Mouse (Mus musculus) macrophage (primary cell): ENCODE results near the gene Nr2c2. TPM values are rescaled to one million over a fixed set of nuclear protein-coding genes. Genes with fewer than 3 reads are reported as not detected.
A peak's percentile ranks its signal among the peaks of the same experiment; 100 is the strongest.

Experiments
- H3K27ac ChIP-seq: fragments of 350-480 bp; formaldehyde crosslinking; 2 replicates; pipeline ENCODE4 v1.9.0; 2021
- H3K36me3 ChIP-seq: fragments of 350-480 bp; formaldehyde crosslinking; 2 replicates; pipeline ENCODE4 v1.9.0; 2021; ENCODE audit errors: inconsistent target
- H3K4me3 ChIP-seq: fragments of 350-480 bp; formaldehyde crosslinking; 2 replicates; pipeline ENCODE4 v1.9.0; 2021; ENCODE audit errors: inconsistent target
- H3K79me2 ChIP-seq: fragments of 350-480 bp; formaldehyde crosslinking; 2 replicates; pipeline ENCODE4 v1.9.0; 2021; ENCODE audit errors: inconsistent target
- WGBS: methylation state at CpG from one replicate; pipeline ENCODE4 v1.1.7; 2026; ENCODE audit warnings: inconsistent platforms; ENCODE audit not compliant: missing documents; 5-methylcytosine and 5-hydroxymethylcytosine counted together
- polyA plus RNA-seq: library from polyadenylated mRNA; stranded (reverse); fragments of 250-400 nt; gene quantifications from 3 replicates; pipeline ENCODE4 v1.2.4, GENCODE M21; 2018; ENCODE audit warnings: inconsistent platforms

Nr2c2 gene
- polyA plus RNA-seq, 1 experiment from 2014 or later = 8.7 TPM

DNA sequence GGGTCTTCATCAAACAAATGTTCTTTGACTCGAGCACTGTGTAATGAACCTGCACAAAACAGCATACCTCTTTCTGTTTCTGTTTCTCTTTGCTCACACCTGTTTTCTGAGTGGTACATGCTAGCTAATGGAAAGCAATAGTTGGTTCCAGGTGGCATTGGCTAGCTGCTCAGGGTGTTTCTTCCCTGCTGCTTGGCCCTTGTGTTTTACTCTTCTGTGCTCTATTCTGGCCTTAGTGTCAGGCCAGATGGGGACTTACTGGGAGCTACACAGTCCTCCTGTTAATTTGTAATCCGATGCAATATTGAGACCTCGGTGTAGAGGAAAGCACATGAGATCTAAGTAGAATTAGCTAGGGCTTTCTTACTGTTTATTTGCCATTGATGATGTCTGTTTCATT is 67.6 kb downstream of the Nr2c2 start:
- H3K27ac ChIP-seq = no peak overlapping the region
- 94% methylated on average over 3 of the region's 3 CpGs for WGBS
- H3K36me3 ChIP-seq = peaks cover 99% of the 10 kb centered on the region
- H3K4me3 ChIP-seq = no peak overlapping the region
- no peaks in the 10 kb centered on the region for H3K79me2 ChIP-seq

DNA sequence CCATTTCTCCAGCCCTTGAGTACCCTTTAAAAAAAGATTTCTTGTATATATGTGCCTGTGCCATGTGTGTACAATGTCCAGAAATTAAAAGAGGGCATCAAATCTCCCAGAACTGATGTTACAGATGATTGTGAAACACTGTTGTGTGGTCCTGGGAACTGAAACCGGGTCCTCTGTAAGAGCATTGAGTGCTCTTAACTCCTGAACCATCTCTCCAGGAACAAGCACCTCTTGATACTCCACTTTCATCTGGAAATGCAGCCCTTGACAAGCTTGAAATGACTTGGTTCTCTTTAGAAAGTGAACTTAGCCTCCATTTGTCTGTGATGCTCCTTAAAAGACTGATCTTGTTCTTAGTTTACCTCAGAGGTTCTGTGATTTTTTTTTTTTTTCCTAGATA is 71.5 kb downstream of the Nr2c2 start:
- Histone ChIP-seq H3K27ac (no peak overlapping the region), H3K79me2 (no peaks in the 10 kb centered on the region), H3K4me3 (no peak overlapping the region), H3K36me3 (peaks cover 93% of the 10 kb centered on the region)
- 38% methylated on average over 1 of the region's 1 CpGs for WGBS

DNA sequence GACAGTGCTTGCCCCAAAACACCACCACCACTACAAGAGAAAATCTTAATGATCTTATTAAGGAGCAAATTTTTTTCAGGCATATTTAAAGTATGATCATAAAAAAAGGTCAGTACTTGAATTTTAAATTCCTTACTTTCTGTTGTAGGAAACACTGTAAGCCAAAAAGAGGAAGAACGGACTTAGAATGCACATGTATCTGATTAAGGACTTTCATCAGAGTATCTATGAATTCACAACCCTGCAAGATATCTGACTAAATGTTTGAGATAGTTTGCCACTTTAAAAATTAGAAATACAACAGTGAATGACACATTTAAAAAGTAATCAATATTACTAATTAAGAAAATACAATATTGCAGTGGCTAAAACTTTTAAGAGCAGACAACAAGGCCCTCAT is 85.3 kb downstream of the Nr2c2 start:
- WGBS = 77% methylated on average over 1 of the region's 1 CpGs
- H3K27ac ChIP-seq = no peak overlapping the region
- no peak overlapping the region for H3K4me3 ChIP-seq
- peaks cover 34% of the 10 kb centered on the region for H3K36me3 ChIP-seq
- H3K79me2 ChIP-seq = peaks cover 18% of the 10 kb centered on the region; the same call in 1 of the 2 replicates

DNA sequence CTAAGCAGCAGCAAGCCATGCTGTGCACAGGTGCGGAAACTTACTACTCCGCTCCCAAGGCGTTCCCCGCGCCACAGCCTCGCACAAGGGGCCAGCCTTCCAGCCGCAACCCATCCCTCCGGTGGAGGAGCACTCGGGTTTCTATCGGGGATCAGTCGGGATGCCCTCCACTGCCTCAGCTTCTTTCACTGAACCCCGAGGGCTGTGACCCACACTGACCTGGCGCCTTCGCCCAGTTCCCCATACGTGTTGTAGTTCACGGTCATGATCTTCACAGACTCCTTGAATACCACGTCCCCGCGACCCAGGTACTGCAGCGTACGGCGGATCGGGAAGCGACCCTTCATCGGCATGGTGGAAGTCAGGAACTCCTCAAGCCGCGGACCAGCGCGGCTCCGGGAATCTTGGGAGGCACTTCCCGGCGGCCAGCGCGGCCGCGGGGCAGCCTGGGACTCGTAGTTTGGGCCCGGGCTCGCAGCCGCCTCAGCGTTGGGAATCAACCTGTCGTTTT is 92.5 kb downstream of the Nr2c2 start, which contains the start of gene Mrps25:
Gene Mrps25 (minus strand): TSS at position 413 of the 511 bp plus-strand sequence.
- Histone ChIP-seq H3K27ac (peak within 1 kb of the TSS; percentile 38; the same call in 1 of the 2 replicates), H3K36me3 (peaks cover 2% of the 10 kb centered on the region), H3K79me2 (peaks cover 40% of the 10 kb centered on the region), H3K4me3 (peak within 1 kb of the TSS; percentile 99)
- WGBS = 1% methylated on average over 42 of the region's 42 CpGs

GRCm38 (mm10) chr6:92184178-92184577 is 93.0 kb downstream of the Nr2c2 start:
- 0 out of 2 replicates have a peak overlapping the region, but pooled peaks have one; percentile 24 for H3K27ac ChIP-seq
- peaks cover 7% of the 10 kb centered on the region for H3K36me3 ChIP-seq
- WGBS = 6% methylated on average over 10 of the region's 10 CpGs
- H3K79me2 ChIP-seq = peaks cover 40% of the 10 kb centered on the region
- H3K4me3 ChIP-seq = peak overlapping the region; percentile 99

GRCm38 (mm10) chr6:92199414-92199813 is 108.2 kb downstream of the Nr2c2 start:
- H3K27ac ChIP-seq = peak overlapping the region; percentile 52
- no peaks in the 10 kb centered on the region for H3K79me2 ChIP-seq
- peaks cover 53% of the 10 kb centered on the region for H3K36me3 ChIP-seq
- no peak overlapping the region for H3K4me3 ChIP-seq
- WGBS = 51% methylated on average over 8 of the region's 8 CpGs

DNA sequence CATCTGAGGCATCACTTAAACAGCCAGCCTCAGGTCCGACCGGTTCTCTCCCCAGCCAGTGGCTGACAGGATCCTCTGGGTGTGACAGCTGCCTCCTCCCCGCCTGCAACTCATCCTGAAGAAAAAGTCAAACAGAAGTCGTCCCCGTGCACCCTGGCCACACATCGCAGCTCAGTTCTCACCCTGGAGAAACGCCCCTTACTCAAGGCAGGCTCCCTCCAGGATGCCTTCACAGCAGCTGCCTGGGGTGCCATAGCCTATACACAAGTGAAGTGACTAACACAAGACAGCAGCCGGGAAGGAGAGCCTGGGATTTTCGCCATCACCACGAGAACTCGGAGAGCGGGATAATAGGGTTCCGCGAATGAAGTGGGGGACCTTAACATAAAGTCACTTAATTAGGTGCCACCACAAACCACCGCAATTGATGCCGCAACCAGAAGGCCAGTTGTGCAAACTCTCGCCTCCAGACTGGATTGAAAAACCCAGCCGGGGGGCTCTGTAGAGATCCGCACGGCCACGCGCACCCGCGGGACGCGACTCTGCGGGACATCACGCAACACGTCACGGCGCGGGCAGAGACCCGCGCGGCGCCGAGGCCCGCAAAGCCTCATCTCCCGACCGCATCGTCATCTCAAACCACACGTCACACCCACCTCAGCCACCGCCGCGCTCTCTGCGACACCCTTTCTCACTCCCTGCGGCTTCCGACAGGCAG is 123.0 kb downstream of the Nr2c2 start:
- Histone ChIP-seq H3K27ac (peak overlapping the region; percentile 34; the same call in 1 of the 2 replicates), H3K36me3 (no peaks in the 10 kb centered on the region), H3K79me2 (peaks cover 46% of the 10 kb centered on the region), H3K4me3 (peak overlapping the region; percentile 90)
- WGBS = 1% methylated on average over 46 of the region's 48 CpGs

DNA sequence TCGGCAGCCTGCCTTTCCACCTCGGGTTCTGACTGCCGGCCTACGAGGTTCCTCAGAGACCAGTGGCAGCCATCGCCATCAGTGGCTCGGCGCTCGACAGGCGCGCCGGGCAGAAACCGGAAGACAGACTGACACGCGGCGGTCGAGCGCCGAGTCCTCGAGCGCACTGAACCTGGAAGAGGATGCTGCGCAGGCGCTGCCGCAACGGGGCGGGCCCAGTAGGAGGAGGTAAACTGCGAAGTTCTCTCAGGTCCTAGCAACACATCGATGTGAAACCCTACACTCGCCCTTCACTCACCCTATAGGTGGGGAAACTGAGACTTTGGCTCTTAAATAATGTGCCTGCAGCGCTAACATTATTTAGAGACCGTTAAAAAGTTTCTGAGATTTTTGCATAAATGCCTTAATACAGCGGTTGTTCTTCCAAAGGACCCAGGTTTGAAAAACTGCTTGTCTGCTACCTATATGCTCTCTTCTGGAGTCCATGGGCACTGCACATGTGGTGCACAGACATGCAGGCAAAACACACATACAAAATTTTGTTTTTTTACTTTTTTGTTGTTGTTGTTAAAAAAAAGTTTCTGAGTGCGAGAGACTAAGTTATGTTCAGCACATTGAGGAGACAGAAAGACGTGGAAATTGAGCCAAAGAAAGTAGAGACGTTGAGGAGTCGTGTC is 123.7 kb downstream of the Nr2c2 start, which contains the start of gene Rbsn:
Gene Rbsn (minus strand): TSS at position 153 of the 677 bp plus-strand sequence.
- H3K27ac ChIP-seq = peak within 1 kb of the TSS; percentile 34; the same call in 1 of the 2 replicates
- no peaks in the 10 kb centered on the region for H3K36me3 ChIP-seq
- H3K79me2 ChIP-seq = peaks cover 45% of the 10 kb centered on the region
- 11% methylated on average over 35 of the region's 35 CpGs for WGBS
- H3K4me3 ChIP-seq = peak within 1 kb of the TSS; percentile 90

DNA sequence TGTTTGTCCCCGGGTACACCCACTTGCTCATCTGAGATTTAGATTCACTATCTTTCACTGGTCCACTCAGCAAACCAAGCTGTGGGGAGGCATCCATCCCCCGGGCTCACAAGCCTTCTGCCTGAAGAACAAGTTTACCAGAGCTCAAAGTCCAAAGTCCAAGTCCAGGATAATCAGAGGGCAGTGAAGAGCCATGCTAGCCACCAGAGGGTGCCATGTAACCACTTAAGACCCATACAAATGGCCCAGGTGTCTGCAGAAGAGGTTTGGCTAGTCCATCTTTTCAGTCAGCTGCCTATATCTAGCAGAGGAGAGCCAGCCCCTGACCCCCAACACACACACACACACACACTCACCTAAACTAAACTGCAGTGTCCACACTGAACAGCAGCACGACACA is 128.3 kb downstream of the Nr2c2 start:
- peaks cover 2% of the 10 kb centered on the region; the same call in 1 of the 2 replicates for H3K79me2 ChIP-seq
- H3K4me3 ChIP-seq = no peak overlapping the region
- 50% methylated on average over 3 of the region's 3 CpGs for WGBS
- H3K27ac ChIP-seq = no peak overlapping the region
- no peaks in the 10 kb centered on the region for H3K36me3 ChIP-seq

DNA sequence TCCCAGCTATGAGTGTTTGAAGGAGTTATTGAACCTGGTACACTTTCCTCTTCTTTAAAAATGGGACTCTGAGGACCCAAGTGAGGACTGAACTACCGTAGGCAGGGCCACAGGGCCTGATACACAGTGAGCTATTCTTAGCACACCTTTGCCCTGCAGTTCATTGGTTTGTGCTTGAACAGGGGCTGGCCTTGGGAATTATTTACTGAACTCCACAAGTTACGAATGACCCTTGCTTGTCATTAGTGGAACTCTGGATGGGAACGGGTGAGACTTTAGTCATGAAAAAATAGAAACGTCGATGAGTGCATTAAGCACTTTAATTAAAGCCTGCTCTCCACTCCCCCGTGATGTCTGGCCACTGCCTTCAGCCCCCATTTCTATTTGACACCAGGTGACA is 130.4 kb downstream of the Nr2c2 start:
- WGBS = 83% methylated on average over 6 of the region's 6 CpGs
- Histone ChIP-seq H3K79me2 (no peaks in the 10 kb centered on the region), H3K4me3 (no peak overlapping the region), H3K36me3 (no peaks in the 10 kb centered on the region), H3K27ac (no peak overlapping the region)

DNA sequence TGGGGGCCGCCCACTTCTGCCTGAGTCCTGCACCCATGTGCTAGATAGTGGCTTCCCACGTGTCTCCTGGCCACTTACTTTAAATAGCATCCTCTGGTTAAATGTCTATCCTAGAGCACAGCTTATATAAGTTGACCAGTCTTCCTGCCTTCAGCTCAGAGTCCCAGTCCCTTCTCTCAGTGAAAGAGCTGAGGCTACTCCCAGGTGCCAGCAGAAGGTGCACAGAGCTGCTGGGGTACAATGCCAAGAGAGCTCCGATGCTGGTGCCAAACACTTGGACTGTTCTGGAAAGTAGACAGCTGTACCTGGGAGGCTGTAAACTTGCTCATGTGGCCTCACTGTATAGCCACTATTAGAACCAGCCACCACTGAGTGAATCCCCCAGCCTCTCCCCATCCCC is 130.8 kb downstream of the Nr2c2 start:
- no peak overlapping the region for H3K4me3 ChIP-seq
- 90% methylated on average over 3 of the region's 3 CpGs for WGBS
- H3K36me3 ChIP-seq = no peaks in the 10 kb centered on the region
- no peak overlapping the region for H3K27ac ChIP-seq
- no peaks in the 10 kb centered on the region for H3K79me2 ChIP-seq

Other genes starting within 250 kb of the Nr2c2 start
- 18.8 to 61.7 TPM (median 18.9 TPM) in 3 replicates for gene Ccdc174, start 213.3 kb upstream of the Nr2c2 start, polyA plus RNA-seq
- gene 4930590J08Rik, start 188.6 kb upstream of the Nr2c2 start, polyA plus RNA-seq = 0.07 to 0.26 TPM (median 0.12 TPM) in 3 replicates
- not detected in 3 replicates for gene Fgd5, start 112.5 kb upstream of the Nr2c2 start, polyA plus RNA-seq
- 20.5 to 40.7 TPM (median 29.2 TPM) in 3 replicates for gene Mrps25, start 92.6 kb downstream of the Nr2c2 start, polyA plus RNA-seq
- gene Rbsn, start 123.5 kb downstream of the Nr2c2 start, polyA plus RNA-seq = 11.9 to 15.6 TPM (median 14.0 TPM) in 3 replicates
- gene Trh, start 153.3 kb downstream of the Nr2c2 start, polyA plus RNA-seq = not detected in 3 replicates